Mouse (Mus musculus) intestine, postnatal 0 days (tissue): ENCODE data around the gene Mospd1. TPM values are rescaled to one million over a fixed set of nuclear protein-coding genes. Genes with fewer than 3 reads are reported as not detected.

Experiments
- ATAC-seq: fragments of 200-750 bp; cut with Nextera tagmentation; 2 replicates; pipeline ENCODE4 v1.8.0; 2017; ENCODE audit warnings: mild to moderate bottlenecking, moderate TSS enrichment, moderate library complexity
- H3K27ac ChIP-seq: fragments of 300-500 bp; sonication (generic); 2 replicates; pipeline ENCODE4 v1.5.1; 2014; ENCODE audit warnings: mild to moderate bottlenecking, low read depth, low read length, moderate library complexity
- H3K27me3 ChIP-seq: fragments of 300-500 bp; sonication (generic); replicated peaks from 2 replicates; pipeline ENCODE4 v1.6.1; 2014; ENCODE audit warnings: low read length, mixed read lengths; ENCODE audit not compliant: control insufficient read depth, insufficient read depth
- H3K36me3 ChIP-seq: fragments of 300-500 bp; sonication (generic); 2 replicates; pipeline ENCODE4 v1.6.1; 2014; ENCODE audit warnings: mild to moderate bottlenecking, moderate library complexity; ENCODE audit not compliant: control insufficient read depth, insufficient read depth
- H3K4me1 ChIP-seq: fragments of 300-500 bp; sonication (generic); replicated peaks from 2 replicates; pipeline ENCODE4 v1.6.1; 2014; ENCODE audit warnings: antibody characterized with exemption, low read length, mixed read lengths; ENCODE audit not compliant: control insufficient read depth, insufficient read depth
- H3K4me2 ChIP-seq: fragments of 300-500 bp; sonication (generic); replicated peaks from 2 replicates; pipeline ENCODE4 v1.6.1; 2014; ENCODE audit warnings: low read depth, mild to moderate bottlenecking, moderate library complexity
- H3K4me3 ChIP-seq: fragments of 300-500 bp; sonication (generic); 2 replicates; pipeline ENCODE4 v1.5.1; 2014; ENCODE audit warnings: low read depth, low read length
- H3K9ac ChIP-seq: fragments of 300-500 bp; sonication (generic); 2 replicates; pipeline ENCODE4 v1.6.1; 2014; ENCODE audit warnings: mild to moderate bottlenecking, low read depth, low read length
- H3K9me3 ChIP-seq: fragments of 300-500 bp; sonication (generic); 2 replicates; pipeline ENCODE4 v1.6.1; 2016; ENCODE audit warnings: mixed run types; ENCODE audit not compliant: control insufficient read depth
- CTCF ChIP-seq: sonication (generic); IDR thresholded peaks from 2 replicates; pipeline ENCODE4 v1.5.1; 2016; ENCODE audit warnings: low read depth, mild to moderate bottlenecking, control low read depth, antibody characterized with exemption, moderate library complexity
- WGBS: fragments of 180-500 bp; shearing (Covaris S2); extraction: QIAGEN DNeasy Blood & Tissue Kit; methylation state at CpG from one replicate; pipeline ENCODE4 v1.1.7; 2014; 5-methylcytosine and 5-hydroxymethylcytosine counted together
- polyA plus RNA-seq: library from polyadenylated mRNA; unstranded; fragments of >200 nt; fragmentation: Nextera tagmentation; extraction: Ambion mirVana; gene quantifications from 2 replicates; pipeline ENCODE4 v1.2.1, GENCODE M21; 2015

Gene Mospd1
- 69.4 and 73.8 TPM in 2 replicates for polyA plus RNA-seq

DNA sequence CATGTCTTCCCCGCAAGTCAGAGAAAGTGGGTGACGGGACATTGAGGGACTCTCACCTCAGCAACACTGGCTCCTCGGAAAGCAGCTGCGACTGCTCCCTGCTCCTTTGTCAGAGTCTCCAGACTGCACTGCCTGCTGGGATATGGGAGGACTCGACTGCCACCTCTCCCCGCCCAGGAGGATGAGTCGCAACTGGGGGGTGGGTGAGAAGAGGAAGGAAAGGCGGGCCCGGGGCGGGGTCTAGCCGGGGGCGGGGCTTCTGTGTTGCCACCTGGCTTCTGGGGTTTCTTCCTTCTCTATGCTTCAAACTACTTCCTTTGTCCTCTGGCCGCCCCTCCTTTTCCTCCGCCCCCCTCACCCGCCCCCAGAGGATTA lies at the start of gene Mospd1:
Gene Mospd1, minus strand, starts transcription at position 137 of the 375 bp plus-strand sequence.
- Histone ChIP-seq H3K27me3 (no peaks in the 10 kb centered on the region), H3K9me3 (no peaks in the 10 kb centered on the region), H3K27ac (peak within 1 kb of the TSS; percentile 78), H3K4me3 (peak within 1 kb of the TSS; percentile 60), H3K36me3 (no peaks in the 10 kb centered on the region), H3K9ac (peak within 1 kb of the TSS; percentile 59), H3K4me1 (no peaks in the 10 kb centered on the region), H3K4me2 (peak within 1 kb of the TSS; percentile 66)
- peak; percentile 94 for ATAC-seq
- TF ChIP-seq CTCF: no peak
- WGBS: 15% methylated on average over 9 of the region's 15 CpGs

DNA sequence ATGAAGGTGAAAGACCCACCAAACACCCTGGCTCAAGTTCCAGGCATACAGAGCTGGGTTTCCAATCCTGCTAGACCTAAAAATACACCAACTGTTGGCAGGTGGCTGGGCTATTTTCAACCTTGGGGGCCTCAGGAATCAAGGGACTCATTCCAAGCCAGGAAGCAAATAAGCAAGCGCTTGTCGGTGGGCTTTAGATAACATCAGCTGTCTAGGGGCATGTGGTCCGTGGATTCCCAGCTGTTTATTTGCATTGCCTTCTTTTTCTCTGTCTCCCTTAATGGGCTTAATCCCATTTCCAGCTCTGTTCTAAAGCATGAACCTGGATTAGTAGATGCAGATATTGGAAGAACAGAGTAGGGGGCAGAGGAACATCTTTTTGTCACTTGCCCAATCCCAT lies 16.1 kb upstream of the Mospd1 start:
- no peak overlapping the region for H3K4me2 ChIP-seq
- H3K9me3 ChIP-seq: no peaks in the 10 kb centered on the region
- no peaks in the 10 kb centered on the region for H3K4me1 ChIP-seq
- no peak overlapping the region for H3K4me3 ChIP-seq
- H3K9ac ChIP-seq: no peak overlapping the region
- no peak for ATAC-seq
- H3K27me3 ChIP-seq: no peaks in the 10 kb centered on the region
- WGBS: 55% methylated on average over 3 of the region's 3 CpGs
- no peaks in the 10 kb centered on the region for H3K36me3 ChIP-seq
- no peak for TF ChIP-seq CTCF
- H3K27ac ChIP-seq: no peak overlapping the region

DNA sequence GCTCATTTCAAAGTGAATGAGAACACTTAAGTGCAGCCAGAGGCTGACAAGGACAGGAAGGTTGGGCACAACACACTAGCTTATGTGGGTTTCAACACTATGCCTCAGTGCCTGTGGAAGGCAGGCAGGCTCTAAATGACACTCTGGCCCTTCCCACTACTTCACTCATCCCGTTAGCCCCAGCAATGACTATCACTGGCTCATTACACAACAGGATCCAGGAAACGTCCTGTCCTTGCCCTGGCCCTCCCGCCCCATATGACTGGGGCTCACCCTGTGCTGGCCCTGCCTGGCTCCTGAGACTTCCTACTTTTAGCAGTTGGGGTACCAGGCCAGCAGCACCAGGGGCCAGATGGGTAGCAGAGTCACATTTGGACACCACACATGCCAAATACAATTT lies 12.8 kb upstream of the Mospd1 start:
- no peak overlapping the region for H3K9ac ChIP-seq
- no peaks in the 10 kb centered on the region for H3K4me1 ChIP-seq
- no peak for ATAC-seq
- no peak for TF ChIP-seq CTCF
- no peak overlapping the region for H3K4me2 ChIP-seq
- no peaks in the 10 kb centered on the region for H3K9me3 ChIP-seq
- H3K27me3 ChIP-seq: no peaks in the 10 kb centered on the region
- no peak overlapping the region for H3K27ac ChIP-seq
- no peak overlapping the region for H3K4me3 ChIP-seq
- no peaks in the 10 kb centered on the region for H3K36me3 ChIP-seq
- WGBS: 32% methylated on average over 3 of the region's 3 CpGs

DNA sequence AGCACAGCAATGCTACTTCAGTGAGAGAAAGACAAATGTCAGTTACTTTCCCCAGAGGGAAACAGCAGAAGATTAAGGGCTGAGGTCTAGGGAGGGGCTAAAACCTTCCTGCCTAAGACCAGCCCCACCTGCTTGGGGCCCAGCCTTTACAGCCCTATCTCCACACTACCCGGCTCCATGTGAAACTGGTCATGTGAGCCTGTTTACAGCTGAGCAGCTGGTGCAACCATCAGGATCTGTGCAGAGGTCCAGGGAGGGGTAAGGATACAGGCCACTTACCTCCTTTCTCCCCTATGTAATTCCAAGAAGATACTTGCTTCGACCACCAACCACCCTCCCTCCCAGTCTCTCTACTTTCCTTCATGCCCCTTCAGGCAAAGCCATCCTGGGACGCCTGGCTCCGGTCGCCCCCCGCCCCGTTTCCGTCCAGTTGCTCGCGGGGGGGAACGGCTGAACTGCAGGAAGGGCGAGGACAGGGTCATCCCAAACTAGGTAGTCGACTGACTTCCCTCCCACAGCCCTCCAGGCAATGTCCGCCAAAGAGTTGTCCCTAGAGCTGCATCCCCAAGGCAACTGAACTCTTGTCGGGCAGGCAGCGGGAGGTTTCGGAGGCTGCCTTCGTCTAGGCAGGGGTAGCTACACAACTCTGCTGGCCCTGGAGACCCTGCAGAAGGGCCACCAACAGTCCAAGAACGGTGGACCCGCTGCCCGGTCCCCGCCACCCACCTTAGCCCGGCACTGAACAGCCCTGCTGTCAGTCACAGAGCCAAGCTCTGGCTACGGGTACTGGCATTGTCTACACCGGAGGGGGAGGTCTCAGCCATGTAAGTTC lies 552 bp downstream of the Mospd1 start:
- no peaks in the 10 kb centered on the region for H3K27me3 ChIP-seq
- TF ChIP-seq CTCF: no peak

DNA sequence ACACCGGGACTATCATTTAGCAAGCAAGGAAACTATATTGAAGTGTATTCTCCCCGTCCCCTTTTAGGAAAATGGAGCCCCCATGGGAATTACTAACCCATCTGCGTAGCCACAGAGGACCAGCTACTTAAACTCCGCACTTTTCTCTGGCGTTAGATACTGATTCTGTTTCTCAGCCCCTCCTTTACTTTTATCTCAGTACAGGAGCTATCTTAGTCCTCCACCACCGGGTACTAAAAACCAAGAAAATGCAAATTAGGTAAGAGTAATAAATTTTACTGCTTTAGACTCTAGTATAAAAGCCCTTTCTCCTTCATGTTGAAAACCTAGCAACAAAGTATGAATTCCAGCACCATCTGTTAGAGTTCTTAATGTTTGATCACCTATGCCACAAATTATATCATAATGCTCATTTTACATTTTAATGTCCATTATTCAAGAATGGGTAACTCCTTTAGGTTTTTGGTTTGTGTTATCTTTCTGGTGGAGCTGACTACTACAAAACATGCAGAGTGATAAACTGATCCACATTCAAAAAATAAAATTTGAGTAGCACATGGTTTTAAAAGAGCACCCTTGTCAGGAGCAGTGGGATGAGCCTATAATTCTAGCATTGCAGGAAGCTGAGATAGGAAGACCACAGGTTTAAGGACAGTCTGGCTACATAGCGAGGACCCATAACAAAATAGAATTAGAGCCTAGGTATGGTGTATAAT lies 5.5 kb downstream of the Mospd1 start:
- H3K4me3 ChIP-seq: no peak overlapping the region
- no peak overlapping the region for H3K9ac ChIP-seq
- no peaks in the 10 kb centered on the region for H3K36me3 ChIP-seq
- TF ChIP-seq CTCF: no peak
- no peaks in the 10 kb centered on the region for H3K9me3 ChIP-seq
- H3K27me3 ChIP-seq: no peaks in the 10 kb centered on the region
- 65% methylated on average over 7 of the region's 7 CpGs for WGBS
- no peaks in the 10 kb centered on the region for H3K4me1 ChIP-seq
- no peak overlapping the region for H3K4me2 ChIP-seq
- no peak for ATAC-seq
- H3K27ac ChIP-seq: no peak overlapping the region

More for the DNA sequence above, 552 bp downstream of the Mospd1 start:
- H3K36me3 ChIP-seq: no peaks in the 10 kb centered on the region
- 22% methylated on average over 24 of the region's 25 CpGs for WGBS
- H3K27ac ChIP-seq: peak overlapping the region; percentile 78
- no peaks in the 10 kb centered on the region for H3K4me1 ChIP-seq
- ATAC-seq: peak; percentile 85
- peak overlapping the region; percentile 66 for H3K4me2 ChIP-seq
- H3K9me3 ChIP-seq: no peaks in the 10 kb centered on the region
- H3K4me3 ChIP-seq: peak overlapping the region; percentile 60
- H3K9ac ChIP-seq: peak overlapping the region; percentile 59

DNA sequence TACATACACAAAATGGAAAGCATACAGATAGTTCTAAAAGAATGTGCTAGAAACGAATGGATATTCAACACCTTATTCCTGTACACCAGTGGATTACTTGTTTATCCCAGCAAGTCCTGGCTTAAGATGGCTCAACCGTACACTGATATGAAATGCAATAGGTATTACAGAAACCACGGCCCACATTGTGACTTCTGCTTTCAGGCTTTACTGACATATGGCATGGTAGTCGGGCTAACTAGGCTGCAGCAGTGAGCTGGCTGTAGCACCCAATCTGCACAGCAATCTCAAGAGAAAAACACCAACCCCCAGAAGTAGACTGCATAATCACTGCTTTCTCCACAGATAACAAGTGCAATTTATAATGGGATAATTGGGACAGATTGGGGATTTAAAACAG lies 21.9 kb downstream of the Mospd1 start:
- no peak overlapping the region for H3K4me3 ChIP-seq
- H3K4me1 ChIP-seq: no peaks in the 10 kb centered on the region
- no peak for ATAC-seq
- TF ChIP-seq CTCF: no peak
- 88% methylated on average over 4 of the region's 4 CpGs for WGBS
- 0 out of 2 replicates have a peak, but pooled peaks cover 2% of the 10 kb centered on the region for H3K36me3 ChIP-seq
- H3K27ac ChIP-seq: no peak overlapping the region
- no peaks in the 10 kb centered on the region for H3K9me3 ChIP-seq
- H3K9ac ChIP-seq: no peak overlapping the region
- H3K4me2 ChIP-seq: no peak overlapping the region
- no peaks in the 10 kb centered on the region for H3K27me3 ChIP-seq
